19 mouse cellular contexts compared by ENCODE assay signal in genomic region chr2:135767535-135767934, GRCm38 (mm10).
A peak's percentile ranks its signal among the peaks of the same experiment; 100 is the strongest.
DNase-seq lines count a peak whose midpoint lies in the region; ATAC-seq and TF ChIP-seq lines count a peak whose summit lies in the region.
"Had no signal": no experiment of that assay in that cellular context is flagged by ENCODE, and none has a peak within 500 bp of the region (broad histone marks: within the 10 kb centered on the region; RNA-seq: fewer than 3 reads in every experiment).

No protein-coding gene starts in this region.

- TF ChIP-seq CTCF in kidney, adult 2 months (conservative IDR thresholded peaks at IDR 0.05; ENCODE audit: insufficient read depth, insufficient read length, low read depth, low read length) = no peak

- ATAC-seq in midbrain, embryonic 15.5 days (replicated peaks) = no peak
- ATAC-seq in limb, embryonic 14.5 days (ENCODE audit: low FRiP score, low read depth) = peak; percentile 66

- H3K9ac ChIP-seq in midbrain, embryonic 15.5 days = no peak overlapping the region
- H3K9ac ChIP-seq in limb, embryonic 14.5 days (ENCODE audit: low read depth, low read length, severe bottlenecking) = no peak overlapping the region
- H3K9ac ChIP-seq: forebrain, embryonic 13.5 days; hindbrain, embryonic 15.5 days; intestine, embryonic 15.5 days; midbrain, embryonic 12.5 days had no signal

- TF ChIP-seq POLR2A in kidney, adult 2 months (IDR thresholded peaks at IDR 0.05; ENCODE audit: low read depth, low read length) = no peak
- TF ChIP-seq POLR2A in limb, embryonic 14.5 days (IDR thresholded peaks at IDR 0.05; ENCODE audit: borderline replicate concordance, extremely low read depth, insufficient read depth, insufficient read length) = no peak

- intact Hi-C loops in heart, postnatal 25 days (cut with DNase I) = no loop called here

- 82% methylated on average over 5 of the region's 5 CpGs for WGBS in heart, embryonic 10.5 days
- 78% methylated on average over 5 of the region's 5 CpGs for WGBS in kidney, adult 2 months
- 82% methylated on average over 5 of the region's 5 CpGs for WGBS in midbrain, embryonic 10.5 days
- WGBS in midbrain, embryonic 15.5 days = 78% methylated on average over 5 of the region's 5 CpGs
- 39% methylated on average over 5 of the region's 5 CpGs for WGBS in limb, embryonic 14.5 days

- no peak overlapping the region for H3K4me3 ChIP-seq in heart, embryonic 10.5 days
- H3K4me3 ChIP-seq in kidney, adult 2 months (ENCODE audit: insufficient read depth, low read depth, low read length) = no peak overlapping the region
- H3K4me3 ChIP-seq in midbrain, embryonic 10.5 days = no peak overlapping the region
- no peak overlapping the region for H3K4me3 ChIP-seq in midbrain, embryonic 15.5 days
- H3K4me3 ChIP-seq in limb, embryonic 14.5 days (replicated peaks; ENCODE audit: low read length) = no peak overlapping the region
- H3K4me3 ChIP-seq: forebrain, embryonic 13.5 days; hindbrain, embryonic 15.5 days; intestine, embryonic 15.5 days; midbrain, embryonic 12.5 days had no signal

- H3K36me3 ChIP-seq in heart, embryonic 10.5 days = no peaks in the 10 kb centered on the region
- no peaks in the 10 kb centered on the region for H3K36me3 ChIP-seq in kidney, adult 2 months (ENCODE audit: control insufficient read depth, insufficient read depth, low read length)
- H3K36me3 ChIP-seq in midbrain, embryonic 10.5 days = no peaks in the 10 kb centered on the region
- no peaks in the 10 kb centered on the region for H3K36me3 ChIP-seq in midbrain, embryonic 15.5 days (replicated peaks)
- no peaks in the 10 kb centered on the region for H3K36me3 ChIP-seq in limb, embryonic 14.5 days (ENCODE audit: control insufficient read depth, insufficient read depth, low read length)
- H3K36me3 ChIP-seq: hindbrain, embryonic 15.5 days; intestine, embryonic 15.5 days; midbrain, embryonic 12.5 days had no signal

- peak overlapping the region; percentile 49; the same call in 1 of the 2 replicates for H3K27ac ChIP-seq in heart, embryonic 10.5 days
- no peak overlapping the region for H3K27ac ChIP-seq in kidney, adult 2 months (ENCODE audit: insufficient read depth, low read depth, low read length)
- H3K27ac ChIP-seq in midbrain, embryonic 10.5 days (replicated peaks) = 0 out of 2 replicates have a peak overlapping the region, but pooled peaks have one; percentile 42
- H3K27ac ChIP-seq in midbrain, embryonic 15.5 days = no peak overlapping the region
- H3K27ac ChIP-seq in limb, embryonic 14.5 days (replicated peaks; ENCODE audit: low read depth, low read length) = no peak overlapping the region; the same call in none of the 2 replicates
- H3K27ac ChIP-seq: forebrain, embryonic 13.5 days; hindbrain, embryonic 15.5 days; intestine, embryonic 15.5 days; midbrain, embryonic 12.5 days had no signal

- H3K9me3 ChIP-seq in heart, embryonic 10.5 days = no peaks in the 10 kb centered on the region
- no peaks in the 10 kb centered on the region for H3K9me3 ChIP-seq in midbrain, embryonic 10.5 days (replicated peaks)
- no peaks in the 10 kb centered on the region for H3K9me3 ChIP-seq in midbrain, embryonic 15.5 days
- H3K9me3 ChIP-seq in limb, embryonic 14.5 days (ENCODE audit: control insufficient read depth, low read length) = no peaks in the 10 kb centered on the region
- H3K9me3 ChIP-seq: forebrain, embryonic 13.5 days; hindbrain, embryonic 15.5 days; intestine, embryonic 15.5 days; midbrain, embryonic 12.5 days had no signal

- H3K4me2 ChIP-seq in midbrain, embryonic 15.5 days = no peak overlapping the region
- H3K4me2 ChIP-seq in limb, embryonic 14.5 days (replicated peaks; ENCODE audit: low read depth, low read length, severe bottlenecking) = no peak overlapping the region
- H3K4me2 ChIP-seq: forebrain, embryonic 13.5 days; hindbrain, embryonic 15.5 days; intestine, embryonic 15.5 days; midbrain, embryonic 12.5 days had no signal

- no peak for DNase-seq in heart, embryonic 10.5 days (ENCODE audit: low spot score)
- no peak for DNase-seq in heart, postnatal 25 days (ENCODE audit: low spot score)
- peak; percentile 10 for DNase-seq in kidney, adult 2 months
- DNase-seq in kidney, postnatal 36 days = no peak
- no peak for DNase-seq in midbrain, embryonic 10.5 days (ENCODE audit: low spot score)
- DNase-seq in limb, embryonic 14.5 days (ENCODE audit: low spot score) = peak; percentile 58
- DNase-seq in ovary, adult 18-20 months (ENCODE audit: low spot score) = no peak
- DNase-seq: adrenal gland, postnatal 10 days; cerebellum, adult 8-10 months; kidney, adult 9 months; kidney, postnatal 14 days; right cerebral cortex, postnatal 25 days; spleen, adult 18-20 months had no signal

- peaks cover 28% of the 10 kb centered on the region for H3K4me1 ChIP-seq in heart, embryonic 10.5 days
- no peaks in the 10 kb centered on the region for H3K4me1 ChIP-seq in kidney, adult 2 months (ENCODE audit: control insufficient read depth, insufficient read depth, low read length)
- H3K4me1 ChIP-seq in midbrain, embryonic 10.5 days = peaks cover 45% of the 10 kb centered on the region
- peaks cover 9% of the 10 kb centered on the region for H3K4me1 ChIP-seq in midbrain, embryonic 15.5 days
- H3K4me1 ChIP-seq in limb, embryonic 14.5 days (ENCODE audit: control insufficient read depth, insufficient read depth, low read length) = peaks cover 39% of the 10 kb centered on the region

- no peaks in the 10 kb centered on the region for H3K27me3 ChIP-seq in heart, embryonic 10.5 days (ENCODE audit: insufficient read depth, poor library complexity, severe bottlenecking)
- no peaks in the 10 kb centered on the region for H3K27me3 ChIP-seq in kidney, adult 2 months (replicated peaks; ENCODE audit: control insufficient read depth, insufficient read depth, low read length)
- no peaks in the 10 kb centered on the region for H3K27me3 ChIP-seq in midbrain, embryonic 10.5 days (ENCODE audit: low read depth, poor library complexity, severe bottlenecking)
- no peaks in the 10 kb centered on the region for H3K27me3 ChIP-seq in midbrain, embryonic 15.5 days (replicated peaks)
- H3K27me3 ChIP-seq in limb, embryonic 14.5 days (ENCODE audit: control insufficient read depth, insufficient read depth, low read length) = no peaks in the 10 kb centered on the region
- H3K27me3 ChIP-seq: forebrain, embryonic 13.5 days; hindbrain, embryonic 15.5 days; intestine, embryonic 15.5 days; midbrain, embryonic 12.5 days; Patski had no signal

Comparison
In these comparisons a context has a peak if more than half of its experiments do, and no peak if none do; other contexts are left out.
1. DNase-seq: peak in kidney, adult 2 months (single experiment) and limb, embryonic 14.5 days (single experiment); none in heart, embryonic 10.5 days (single experiment), heart, postnatal 25 days (single experiment), kidney, postnatal 36 days (0 of 2), midbrain, embryonic 10.5 days (single experiment) and ovary, adult 18-20 months (single experiment).
2. H3K27ac ChIP-seq: peak in heart, embryonic 10.5 days (single experiment) and midbrain, embryonic 10.5 days (single experiment); none in kidney, adult 2 months (single experiment), midbrain, embryonic 15.5 days (single experiment) and limb, embryonic 14.5 days (single experiment).